In the genomic region with DNA sequence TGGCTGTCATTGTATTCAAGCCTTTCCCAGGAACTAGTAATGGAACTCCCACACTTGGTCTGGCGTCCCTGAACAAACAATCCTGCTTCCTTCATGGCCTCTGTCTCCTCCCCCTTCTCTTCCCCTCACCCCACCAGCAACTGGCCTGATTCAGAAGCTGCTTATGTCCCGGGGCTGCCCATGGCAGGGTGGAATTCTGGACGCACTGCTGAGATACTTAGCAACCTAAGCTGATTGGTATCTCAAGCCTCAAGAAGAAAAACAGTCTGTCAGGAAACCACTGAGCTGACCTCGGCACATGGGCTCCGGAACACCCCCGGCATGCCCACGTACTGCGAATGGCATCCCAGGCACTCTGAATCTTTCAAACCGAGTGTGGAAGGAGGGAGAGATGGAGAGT, we compare ENCODE assay signal across 8 mouse cellular contexts. TPM values are rescaled to one million over a fixed set of nuclear protein-coding genes. Genes with fewer than 3 reads are reported as not detected.
DNase-seq lines count a peak whose midpoint lies in the region; ATAC-seq and TF ChIP-seq lines count a peak whose summit lies in the region.

No protein-coding gene starts in this region.

- H3K27me3 ChIP-seq in kidney, embryonic 15.5 days = no peaks in the 10 kb centered on the region
- H3K27me3 ChIP-seq in midbrain, embryonic 15.5 days (replicated peaks) = no peaks in the 10 kb centered on the region

- peaks cover 6% of the 10 kb centered on the region; the same call in 1 of the 2 replicates for H3K4me1 ChIP-seq in lung, adult 2 months (ENCODE audit: control insufficient read depth, insufficient read depth, low read length)
- H3K4me1 ChIP-seq in embryonic fibroblast, embryonic 13.5 days (ENCODE audit: control insufficient read depth, insufficient read depth, low read length) = peaks cover 25% of the 10 kb centered on the region
- peaks cover 51% of the 10 kb centered on the region for H3K4me1 ChIP-seq in kidney, embryonic 15.5 days
- H3K4me1 ChIP-seq in midbrain, embryonic 15.5 days = peaks cover 3% of the 10 kb centered on the region; the same call in 1 of the 2 replicates

- no peaks in the 10 kb centered on the region for H3K9me3 ChIP-seq in kidney, embryonic 15.5 days (replicated peaks)
- H3K9me3 ChIP-seq in midbrain, embryonic 15.5 days = no peaks in the 10 kb centered on the region

- 17% methylated on average over 9 of the region's 9 CpGs for WGBS in lung, adult 2 months
- 9% methylated on average over 9 of the region's 9 CpGs for WGBS in kidney, embryonic 15.5 days
- 39% methylated on average over 9 of the region's 9 CpGs for WGBS in midbrain, embryonic 15.5 days

- peak overlapping the region; percentile 86 for H3K27ac ChIP-seq in embryonic fibroblast, embryonic 13.5 days (ENCODE audit: insufficient read depth, low read length)
- H3K27ac ChIP-seq in kidney, embryonic 15.5 days = peak overlapping the region; percentile 84
- no peak overlapping the region for H3K27ac ChIP-seq in midbrain, embryonic 15.5 days

- peak; percentile 75 for ATAC-seq in kidney, embryonic 15.5 days (replicated peaks; ENCODE audit: low FRiP score)
- ATAC-seq in midbrain, embryonic 15.5 days (replicated peaks) = peak; percentile 72; the same call in 1 of the 2 replicates

- no peak for TF ChIP-seq CTCF in lung, adult 2 months (IDR thresholded peaks at IDR 0.05; ENCODE audit: insufficient read depth, low read length)
- TF ChIP-seq CTCF in embryonic fibroblast, embryonic 13.5 days (IDR thresholded peaks at IDR 0.05; ENCODE audit: borderline replicate concordance, insufficient read depth, low read length) = no peak

- H3K9ac ChIP-seq in kidney, embryonic 15.5 days = no peak overlapping the region
- no peak overlapping the region for H3K9ac ChIP-seq in midbrain, embryonic 15.5 days

- no peak for TF ChIP-seq POLR2A in lung, adult 2 months (IDR thresholded peaks at IDR 0.05; ENCODE audit: borderline replicate concordance, extremely low read depth, low read depth, low read length)
- no peak for TF ChIP-seq POLR2A in embryonic fibroblast, embryonic 13.5 days (IDR thresholded peaks at IDR 0.05; ENCODE audit: low read depth, low read length)

- no peak overlapping the region for H3K4me3 ChIP-seq in lung, adult 2 months (replicated peaks; ENCODE audit: extremely low read depth, low read depth, low read length)
- H3K4me3 ChIP-seq in embryonic fibroblast, embryonic 13.5 days (ENCODE audit: insufficient read depth, low read length) = no peak overlapping the region
- H3K4me3 ChIP-seq in kidney, embryonic 15.5 days (replicated peaks) = 0 out of 2 replicates have a peak overlapping the region, but pooled peaks have one; percentile 4
- H3K4me3 ChIP-seq in midbrain, embryonic 15.5 days = no peak overlapping the region

- peak; percentile 50 to 63 for DNase-seq in lung, adult 18-20 months
- no peak for DNase-seq in lung, adult 2 months
- no peak for DNase-seq in left cerebral cortex, postnatal 4 days
- DNase-seq in layer of hippocampus, postnatal 25 days (ENCODE audit: extremely low spot score in 1 of 2, low spot score in 1 of 2) = no peak
- no peak for DNase-seq in layer of hippocampus, adult 9-11 months

- H3K4me2 ChIP-seq in kidney, embryonic 15.5 days = peak overlapping the region; percentile 46
- H3K4me2 ChIP-seq in midbrain, embryonic 15.5 days = no peak overlapping the region

- H3K36me3 ChIP-seq in kidney, embryonic 15.5 days = peaks cover 25% of the 10 kb centered on the region
- H3K36me3 ChIP-seq in midbrain, embryonic 15.5 days (replicated peaks) = no peaks in the 10 kb centered on the region

- intact Hi-C loops in left cerebral cortex, postnatal 4 days (cut with DNase I) = no loop called here

RNA-seq across cellular contexts. Expression of gene Lpcat2, which starts 7.8 kb away (rescaled TPM):
- 3.1 and 5.0 TPM in 2 replicates for polyA plus RNA-seq in lung, adult 2 months (2012; rRNA removed)
- 4.3 and 7.6 TPM in 2 replicates for polyA plus RNA-seq in embryonic fibroblast, embryonic 13.5 days (2011; ENCODE audit: insufficient read length, low read depth, missing spikeins)
- 6.1 and 7.3 TPM in 2 replicates for polyA plus RNA-seq in kidney, embryonic 15.5 days (2015; fragmentation: Nextera tagmentation; extraction: Ambion mirVana)
- 7.3 and 8.9 TPM in 2 replicates for polyA plus RNA-seq in midbrain, embryonic 15.5 days (2015; fragmentation: Nextera tagmentation; extraction: Ambion mirVana)
- total RNA-seq in left cerebral cortex, postnatal 4 days (2021) = 1 to 10 TPM; 7.1 to 7.8 TPM
- total RNA-seq in layer of hippocampus, postnatal 25 days (2021) = 10 to 100 TPM in 1 of 2 experiments, 1 to 10 TPM in 1; 9.7 to 12.3 TPM

RNA-seq across cellular contexts. Expression of gene Mmp2, which starts 20.2 kb away (rescaled TPM):
- polyA plus RNA-seq in lung, adult 2 months (2012; rRNA removed) = 114 and 115 TPM in 2 replicates
- polyA plus RNA-seq in embryonic fibroblast, embryonic 13.5 days (2011; ENCODE audit: insufficient read length, low read depth, missing spikeins) = 359 and 374 TPM in 2 replicates
- 128 and 137 TPM in 2 replicates for polyA plus RNA-seq in kidney, embryonic 15.5 days (2015; fragmentation: Nextera tagmentation; extraction: Ambion mirVana)
- polyA plus RNA-seq in midbrain, embryonic 15.5 days (2015; fragmentation: Nextera tagmentation; extraction: Ambion mirVana) = 22.3 and 22.7 TPM in 2 replicates
- total RNA-seq in left cerebral cortex, postnatal 4 days (2021) = 10 to 100 TPM; 12.2 to 14.2 TPM
- total RNA-seq in layer of hippocampus, postnatal 25 days (2021) = 1 to 10 TPM; 3.9 to 4.4 TPM

RNA-seq across cellular contexts. Expression of gene Capns2, which starts 53.9 kb away (rescaled TPM):
- 9.6 TPM in 1 of 2 replicates, not detected in the other for polyA plus RNA-seq in lung, adult 2 months (2012; rRNA removed)
- polyA plus RNA-seq in embryonic fibroblast, embryonic 13.5 days (2011; ENCODE audit: insufficient read length, low read depth, missing spikeins) = 1.7 TPM in 1 of 2 replicates, not detected in the other
- 0.16 and 0.55 TPM in 2 replicates for polyA plus RNA-seq in kidney, embryonic 15.5 days (2015; fragmentation: Nextera tagmentation; extraction: Ambion mirVana)
- 0.23 and 0.45 TPM in 2 replicates for polyA plus RNA-seq in midbrain, embryonic 15.5 days (2015; fragmentation: Nextera tagmentation; extraction: Ambion mirVana)
- 1 to 10 TPM; 2.1 to 2.2 TPM for total RNA-seq in left cerebral cortex, postnatal 4 days (2021)
- 1 to 10 TPM in 1 of 2 experiments, under 1 TPM in 1; 0.54 to 1.1 TPM for total RNA-seq in layer of hippocampus, postnatal 25 days (2021)

Comparison
In these comparisons a context has a peak if more than half of its experiments do, and no peak if none do; other contexts are left out.
1. DNase-seq: peak in lung, adult 18-20 months (2 of 2); none in lung, adult 2 months (single experiment), left cerebral cortex, postnatal 4 days (single experiment), layer of hippocampus, postnatal 25 days (0 of 2) and layer of hippocampus, adult 9-11 months (single experiment).